Mouse (Mus musculus): ENCODE results near the gene Magi1.

DNA sequence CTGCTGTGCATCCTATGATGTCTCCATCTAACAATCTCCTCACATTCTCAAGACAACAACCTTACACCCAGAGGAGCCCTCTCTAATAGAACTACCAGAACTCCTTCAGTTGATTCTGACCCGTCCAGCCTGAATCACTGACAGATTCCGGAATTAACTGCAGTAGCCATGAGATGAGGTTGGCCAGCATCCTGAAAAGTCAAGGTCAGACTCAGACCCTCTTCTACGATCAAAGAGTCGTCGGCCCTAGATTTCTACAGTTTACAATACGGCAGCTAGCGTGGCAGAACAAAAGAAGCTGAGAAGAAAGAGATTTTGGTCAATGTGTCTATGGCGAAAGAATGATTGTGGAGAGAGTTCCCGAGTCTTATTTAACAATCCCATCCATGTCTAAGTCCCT is 257.4 kb downstream of the Magi1 start:
- no peak for TF ChIP-seq CTCF (IDR thresholded peaks at IDR 0.05; ENCODE audit: borderline replicate concordance, control insufficient read depth, extremely low read depth, insufficient read depth, low read length, poor library complexity)
- TF ChIP-seq POLR2A (IDR thresholded peaks at IDR 0.05; ENCODE audit: control insufficient read depth, extremely low read depth, insufficient read depth, low read length, poor library complexity) = no peak

Data from thymus, adult 2 months (tissue).